Mouse (Mus musculus) cerebellum, adult 9-10 months (tissue): ENCODE measurements around the gene Cntnap2.

ENCODE experiments used
- DNase-seq: peaks from one replicate; pipeline ENCODE4 v3.0.0; 2022

Gene Cntnap2

GRCm38 (mm10) chr6:45059091-45059490 is at the start of gene Cntnap2:
TSS of gene Cntnap2 (plus strand) at chr6:45059357.
- DNase-seq = peak; percentile 69

- peak; percentile 68 for DNase-seq
Observed at GRCm38 (mm10) chr6:45026011-45026682, 33.0 kb upstream of the Cntnap2 start.

GRCm38 (mm10) chr6:45039454-45039853 is 19.7 kb upstream of the Cntnap2 start:
- DNase-seq = no peak

- peak; percentile 86 for DNase-seq
Observed at GRCm38 (mm10) chr6:45059556-45060471, 657 bp downstream of the Cntnap2 start.

DNA sequence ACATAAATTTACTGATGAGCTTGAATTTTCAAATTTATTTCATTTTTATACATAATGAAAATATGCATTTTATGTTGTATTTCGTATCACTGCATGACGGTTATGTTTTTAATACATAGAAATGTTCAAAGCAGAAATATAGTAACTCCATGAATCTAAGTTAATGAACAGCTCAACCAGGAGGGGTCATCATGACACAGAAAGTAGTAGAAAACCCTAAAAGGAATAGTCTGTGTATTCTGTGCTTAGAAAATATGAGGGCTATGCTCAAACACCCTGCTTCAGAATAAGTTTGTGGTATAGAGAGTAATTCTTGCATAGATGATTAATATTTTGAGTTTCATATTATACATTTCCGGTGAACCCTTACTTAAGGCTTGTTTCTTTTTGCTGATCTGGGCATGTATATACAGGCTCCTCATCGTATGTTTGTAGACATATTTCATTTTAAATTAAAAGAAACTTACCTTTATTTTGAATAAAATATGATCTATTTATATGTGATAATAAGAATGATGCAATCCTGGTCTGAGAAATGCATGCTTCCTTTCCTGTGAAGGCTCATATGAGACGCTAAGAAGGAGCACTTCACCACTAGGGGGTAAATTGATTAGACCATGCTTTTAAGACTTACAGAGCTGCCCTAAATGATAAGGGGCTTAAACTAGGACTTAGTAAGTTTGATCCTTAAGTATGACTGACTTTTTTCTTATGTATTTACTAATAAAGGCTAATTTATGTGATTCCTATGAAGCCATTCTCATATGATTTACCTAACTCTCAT is 3.2 kb downstream of the Cntnap2 start:
- DNase-seq = peak; percentile 47

- DNase-seq = peak; percentile 36
Observed at GRCm38 (mm10) chr6:45088304-45088703, 29.1 kb downstream of the Cntnap2 start.

- no peak for DNase-seq
Observed at GRCm38 (mm10) chr6:45113613-45114012, 54.5 kb downstream of the Cntnap2 start.

- DNase-seq = no peak
Observed at GRCm38 (mm10) chr6:45144882-45145281, 85.7 kb downstream of the Cntnap2 start.

GRCm38 (mm10) chr6:45205039-45205438 is 145.9 kb downstream of the Cntnap2 start:
- DNase-seq = peak; percentile 6

GRCm38 (mm10) chr6:45214330-45214729 is 155.2 kb downstream of the Cntnap2 start:
- no peak for DNase-seq

DNA sequence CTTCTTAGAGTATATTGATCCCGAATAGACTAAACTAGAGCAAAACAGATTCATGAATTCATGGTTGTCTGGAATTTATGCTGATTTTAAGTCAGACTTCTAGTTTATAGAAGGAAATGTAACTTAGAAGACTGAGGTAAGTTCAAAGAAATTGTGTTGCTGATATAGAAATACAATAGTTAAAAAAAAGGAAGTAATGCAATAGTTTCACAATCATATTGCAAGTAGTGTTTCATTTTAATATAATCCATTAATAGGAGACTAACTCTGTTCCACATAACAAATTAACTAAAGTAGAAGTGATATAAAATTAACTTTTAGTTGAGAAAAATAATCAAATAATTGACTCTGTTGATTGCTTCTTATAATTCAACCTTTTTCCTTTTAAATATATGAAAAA is 169.8 kb downstream of the Cntnap2 start:
- no peak for DNase-seq

- DNase-seq = no peak
Observed at GRCm38 (mm10) chr6:45232571-45232970, 173.4 kb downstream of the Cntnap2 start.

DNA sequence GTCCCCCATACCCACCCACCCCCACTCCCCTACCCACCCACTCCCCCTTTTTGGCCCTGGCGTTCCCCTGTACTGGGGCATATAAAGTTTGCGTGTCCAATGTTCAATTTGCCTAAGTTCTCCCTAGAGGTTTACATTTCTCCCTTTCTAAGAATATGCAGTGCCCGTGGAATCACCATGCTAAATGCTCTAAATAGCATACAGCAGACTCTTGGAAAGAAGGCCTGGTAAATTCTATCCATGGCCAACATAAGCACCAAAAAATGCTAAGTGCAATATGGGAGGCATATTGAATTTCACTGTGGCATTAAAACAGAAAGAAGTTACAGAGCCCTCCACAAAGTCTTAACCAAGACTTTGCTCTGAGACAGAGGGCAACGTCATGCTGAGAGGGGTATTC is 177.4 kb downstream of the Cntnap2 start:
- no peak for DNase-seq

DNA sequence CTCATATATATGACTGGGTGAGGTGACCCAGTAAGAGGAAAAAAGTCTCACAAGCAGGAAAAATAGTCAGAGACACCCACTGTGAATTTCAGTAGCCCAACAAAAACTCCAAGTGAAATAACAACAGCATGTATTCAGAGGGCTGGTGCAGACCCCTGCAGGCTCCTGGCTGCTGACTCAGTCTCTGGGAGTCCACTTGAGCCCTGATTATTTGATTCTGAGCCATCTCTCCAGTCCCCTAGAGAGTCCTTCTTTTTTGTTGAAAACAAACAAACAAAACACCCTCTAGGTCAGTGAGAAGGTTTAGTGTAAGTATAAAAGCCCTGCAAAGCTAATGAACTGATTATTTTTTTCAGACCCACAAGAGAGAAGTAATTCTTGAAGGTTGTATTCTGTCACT is 179.0 kb downstream of the Cntnap2 start:
- DNase-seq = no peak

DNA sequence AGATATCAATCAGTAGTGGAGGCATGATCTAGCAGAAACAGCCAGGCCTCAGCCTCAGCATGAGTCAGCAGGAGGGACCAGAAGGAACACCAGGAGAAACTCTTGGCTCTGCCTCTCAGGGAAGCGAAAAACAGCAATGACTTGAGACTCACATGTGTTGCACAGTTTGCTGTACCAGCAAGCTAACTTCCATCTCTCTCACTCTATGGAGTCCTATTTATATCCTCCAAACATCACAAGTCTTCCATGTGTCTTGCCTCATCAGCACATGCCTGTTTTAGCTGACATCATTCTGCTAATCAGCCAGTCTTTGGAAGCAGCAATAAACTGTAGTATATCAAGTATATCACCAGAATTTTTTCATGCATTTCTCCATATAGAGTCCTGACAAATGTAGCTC is 182.1 kb downstream of the Cntnap2 start:
- no peak for DNase-seq

DNA sequence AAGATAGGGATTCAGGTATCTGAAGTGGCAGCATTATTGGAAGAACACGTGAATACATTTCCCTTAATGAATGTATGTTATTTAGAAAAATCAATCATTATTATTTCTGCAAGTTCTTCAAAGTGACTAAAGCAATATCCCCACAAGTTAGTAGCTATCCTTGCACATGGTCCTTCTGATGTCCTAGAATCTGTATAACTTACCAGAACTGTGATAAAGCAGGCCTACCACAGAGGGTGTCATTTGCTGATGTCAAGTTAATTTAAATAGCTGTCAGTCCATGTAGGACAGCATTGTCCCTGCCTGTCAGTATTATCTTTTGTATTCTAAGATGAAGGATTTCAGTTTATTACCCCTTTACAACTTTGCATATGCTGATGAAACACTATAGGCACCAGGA is 185.5 kb downstream of the Cntnap2 start:
- DNase-seq = no peak

GRCm38 (mm10) chr6:45258047-45258446 is 198.9 kb downstream of the Cntnap2 start:
- no peak for DNase-seq

GRCm38 (mm10) chr6:45271537-45271936 is 212.4 kb downstream of the Cntnap2 start:
- DNase-seq = no peak

DNA sequence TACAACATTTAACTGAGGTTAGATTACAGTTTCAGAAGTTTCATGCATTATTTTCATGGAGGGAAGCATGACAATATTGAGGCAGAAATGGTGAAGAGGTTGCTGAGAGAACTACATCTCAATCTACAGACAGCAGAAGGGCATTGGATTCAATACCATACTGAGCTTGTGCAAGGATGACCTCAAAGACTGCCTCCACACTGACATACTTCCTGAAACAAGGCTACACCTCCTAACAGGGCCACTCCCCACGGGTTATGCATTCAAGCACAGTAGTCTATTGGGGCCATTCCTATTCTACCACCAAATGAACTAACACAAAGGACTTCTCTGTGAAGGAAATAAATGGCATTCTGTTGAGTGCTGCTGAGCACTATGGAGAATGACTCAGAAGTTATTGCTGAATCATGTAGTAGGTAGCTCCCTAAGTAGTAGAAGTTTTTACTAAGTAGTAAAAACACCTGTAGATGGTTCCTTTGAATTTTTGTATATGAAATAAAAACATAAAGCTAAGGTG is 214.2 kb downstream of the Cntnap2 start:
- DNase-seq = no peak

DNA sequence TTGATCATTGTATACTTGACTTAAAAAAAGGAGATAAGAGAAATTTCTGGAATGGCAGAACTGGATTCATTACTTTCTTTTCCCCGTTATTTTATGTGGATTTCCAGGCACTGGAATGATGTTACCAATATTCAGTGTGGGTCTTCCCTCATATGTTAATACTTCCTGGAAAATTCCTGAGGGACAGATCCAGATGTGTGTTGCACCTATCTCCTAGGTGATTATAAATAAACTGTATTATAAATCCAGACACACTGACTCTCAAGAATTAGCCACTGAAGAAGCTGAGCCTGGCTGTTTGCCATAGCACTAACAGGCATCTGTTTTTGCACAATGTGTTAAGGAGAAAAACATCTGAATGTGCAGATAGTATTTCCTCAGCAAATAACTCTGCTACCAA is 231.0 kb downstream of the Cntnap2 start:
- no peak for DNase-seq

GRCm38 (mm10) chr6:45317455-45317854 is 258.3 kb downstream of the Cntnap2 start:
- no peak for DNase-seq

GRCm38 (mm10) chr6:45323505-45323904 is 264.3 kb downstream of the Cntnap2 start:
- DNase-seq = peak; percentile 39

DNA sequence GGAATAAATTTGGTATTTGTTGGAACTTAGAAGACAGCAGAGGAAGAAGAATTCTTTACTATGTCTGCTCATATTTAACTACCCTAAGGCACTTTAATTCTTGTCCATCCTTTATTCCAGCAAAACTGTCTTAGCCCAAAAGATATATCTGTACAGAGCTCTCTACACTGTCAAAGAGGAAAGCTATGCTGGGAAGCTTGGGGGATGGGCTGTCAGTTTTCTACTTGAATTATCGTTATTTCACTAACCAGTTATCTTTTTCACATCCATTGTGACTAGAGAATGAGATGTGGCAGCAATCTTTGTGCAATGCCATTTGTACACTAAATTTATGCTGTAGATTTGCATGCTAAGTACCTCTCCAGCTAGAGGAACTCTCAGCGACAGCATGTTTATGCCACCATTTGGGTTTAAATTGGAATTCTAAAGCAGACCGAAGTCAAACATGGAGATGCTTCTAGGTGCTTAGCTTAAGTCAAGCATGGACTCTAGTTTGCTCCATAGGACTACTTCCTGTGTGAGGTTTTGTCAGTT is 268.9 kb downstream of the Cntnap2 start:
- no peak for DNase-seq
